Mouse (Mus musculus) inflammation-experienced regulatory T-cells, adult 6 months (primary cell): ENCODE data around the gene Gm3618. TPM values are rescaled to one million over a fixed set of nuclear protein-coding genes. Genes with fewer than 3 reads are reported as not detected.
"Not testable (repeated sequence)": the region's sequence is repeated elsewhere in the genome, so short reads cannot be mapped to it uniquely, and the experiment has no call there.

Experiments used
- ATAC-seq: one replicate; pipeline ENCODE4 v1.8.0; 2017
- polyA plus RNA-seq, 3 experiments: library from polyadenylated mRNA; unstranded; fragments of 100-300 nt; shearing (Covaris generic); gene quantifications; one replicate each; pipeline ENCODE4 v1.2.1; 2017

The Gm3618 gene
- polyA plus RNA-seq: not detected

GRCm38 (mm10) chr14:6343578-6343977, at the start of gene Gm3618:
Gene Gm3618, minus strand, starts transcription at chr14:6343678.
- not testable (repeated sequence) for ATAC-seq

- ATAC-seq: not testable (repeated sequence)
Measured at GRCm38 (mm10) chr14:6390219-6390618, 46.7 kb upstream of the Gm3618 start, which contains the start of gene Gm16440. Gene Gm16440, minus strand, starts transcription at chr14:6390319.

GRCm38 (mm10) chr14:6304743-6305142, 38.7 kb downstream of the Gm3618 start, which contains the start of gene Gm21103:
Gene Gm21103, minus strand, starts transcription at chr14:6304843.
- not testable (repeated sequence) for ATAC-seq

- ATAC-seq: not testable (repeated sequence)
Measured at GRCm38 (mm10) chr14:6286931-6287715, 56.4 kb downstream of the Gm3618 start, which contains the start of gene Gm3411. Gene Gm3411, minus strand, starts transcription at chr14:6287250.

Other genes with a start within 250 kb of the Gm3618 start
- gene Gm8206, start 249.7 kb downstream of the Gm3618 start, polyA plus RNA-seq: 1 to 10 TPM; 1.7 to 8.5 (median 4.0) TPM
- 10 to 100 TPM in 2 of 3 experiments, 1 to 10 TPM in 1; 5.3 to 21.4 (median 13.6) TPM for gene Gm3468, start 235.0 kb downstream of the Gm3618 start, polyA plus RNA-seq
- not detected for gene Gm3476, start 217.9 kb downstream of the Gm3618 start, polyA plus RNA-seq
- gene Gm21560, start 124.4 kb downstream of the Gm3618 start, polyA plus RNA-seq: under 1 TPM in 1 of 3 experiments, not detected in 2; 0.16 TPM
- 1 to 10 TPM; 2.0 to 6.7 (median 5.6) TPM for gene Gm3411, start 56.4 kb downstream of the Gm3618 start, polyA plus RNA-seq
- gene Gm21103, start 38.8 kb downstream of the Gm3618 start, polyA plus RNA-seq: not detected
- gene Gm16440, start 46.6 kb upstream of the Gm3618 start, polyA plus RNA-seq: not detected
- 10 to 100 TPM in 1 of 3 experiments, 1 to 10 TPM in 1, under 1 TPM in 1; 0.54 to 10.3 (median 1.9) TPM for gene Gm3591, start 68.8 kb upstream of the Gm3618 start, polyA plus RNA-seq
- gene Gm3594, start 100.9 kb upstream of the Gm3618 start, polyA plus RNA-seq: not detected
- under 1 TPM in 1 of 3 experiments, not detected in 2; 0.36 TPM for gene Gm8356, start 193.6 kb upstream of the Gm3618 start, polyA plus RNA-seq
- gene Gm3629, start 246.9 kb upstream of the Gm3618 start, polyA plus RNA-seq: 1 to 10 TPM in 1 of 3 experiments, under 1 TPM in 1, not detected in 1; 0.86 to 2.5 TPM